Mouse (Mus musculus) spleen, adult 10 weeks (tissue): ENCODE data around the gene Ctbp2. TPM values are rescaled to one million over a fixed set of nuclear protein-coding genes. Genes with fewer than 3 reads are reported as not detected.

Source experiments
- polyA plus RNA-seq: library from polyadenylated mRNA; stranded (reverse); fragments of 350-450 nt; fragmentation: Illumina TruSeq; extraction: RNeasy Lipid Tissue Mini Kit (QIAGEN cat#74804); gene quantifications from one replicate; pipeline ENCODE4 v1.2.3, GENCODE M21; 2015; ENCODE audit warnings: low replicate concordance; ENCODE audit not compliant: insufficient read depth

Gene Ctbp2
- polyA plus RNA-seq: 14.1 TPM

GRCm38 (mm10) chr7:133123999-133124700 is at the start of gene Ctbp2:
Gene Ctbp2, minus strand, starts transcription at chr7:133124354.

GRCm38 (mm10) chr7:133123244-133123998 is 733 bp downstream of the Ctbp2 start, which contains the start of gene Fgfr2:
Gene Fgfr2, minus strand, starts transcription at chr7:133123350.

Other genes with a start within 250 kb of the Ctbp2 start
- 38.9 TPM for gene Zranb1, start 193.2 kb downstream of the Ctbp2 start, polyA plus RNA-seq
- gene Fgfr2, start 1.0 kb downstream of the Ctbp2 start, polyA plus RNA-seq: 9.3 TPM